Mouse (Mus musculus) erythroblast, embryonic 14.5 days (primary cell): Measurements from ENCODE around the gene Tcp1.

Experiments used
- GATA1 ChIP-seq: IDR thresholded peaks from 2 replicates; pipeline ENCODE4 v1.6.1; 2012; ENCODE audit warnings: low read length, inconsistent platforms, mixed read lengths
- TAL1 ChIP-seq: IDR thresholded peaks from 3 replicates; pipeline ENCODE4 v1.6.1; 2012; ENCODE audit warnings: low read length, inconsistent platforms, mixed read lengths

GRCm38 (mm10) chr17:12897674-12898073, 17.8 kb upstream of the Tcp1 start:
- no peak for TF ChIP-seq GATA1
- TF ChIP-seq TAL1: no peak
